Mouse (Mus musculus): Measurements from ENCODE around the gene Bin2.

DNA sequence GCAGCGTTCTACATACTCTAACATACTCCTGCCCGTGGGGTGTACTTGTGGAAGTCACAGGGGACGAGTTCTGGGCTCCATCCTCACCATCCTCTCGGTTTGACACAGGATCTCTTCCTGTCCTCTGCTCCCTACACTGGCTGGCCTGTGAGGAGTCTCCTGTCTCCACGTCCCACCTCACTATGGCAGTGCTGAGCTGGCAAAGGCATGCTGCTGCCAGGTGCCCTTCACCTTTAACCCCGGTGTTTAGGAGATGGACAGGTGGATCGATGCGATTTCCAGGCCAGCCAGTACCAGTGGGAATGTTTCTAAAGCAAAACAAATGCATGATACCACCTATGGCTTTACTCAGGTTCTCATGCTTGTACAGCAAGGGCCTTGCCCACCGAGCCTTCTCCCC, 45.6 kb downstream of the Bin2 start:
- TF ChIP-seq HCFC1 (IDR thresholded peaks at IDR 0.05; ENCODE audit: borderline replicate concordance, insufficient read depth, low read length) (no peak), MAFK (IDR thresholded peaks at IDR 0.05; ENCODE audit: insufficient read depth, low read depth, low read length) (no peak), CHD2 (IDR thresholded peaks at IDR 0.05; ENCODE audit: low read depth, low read length) (no peak)

Data from ES-E14 (cell line).